Mouse (Mus musculus): ENCODE data around the gene Ms4a13. TPM values are rescaled to one million over a fixed set of nuclear protein-coding genes. Genes with fewer than 3 reads are reported as not detected.

Ms4a13 gene
- polyA plus RNA-seq (2015; fragmentation: Nextera tagmentation; extraction: Ambion mirVana): not detected in 2 replicates

DNA sequence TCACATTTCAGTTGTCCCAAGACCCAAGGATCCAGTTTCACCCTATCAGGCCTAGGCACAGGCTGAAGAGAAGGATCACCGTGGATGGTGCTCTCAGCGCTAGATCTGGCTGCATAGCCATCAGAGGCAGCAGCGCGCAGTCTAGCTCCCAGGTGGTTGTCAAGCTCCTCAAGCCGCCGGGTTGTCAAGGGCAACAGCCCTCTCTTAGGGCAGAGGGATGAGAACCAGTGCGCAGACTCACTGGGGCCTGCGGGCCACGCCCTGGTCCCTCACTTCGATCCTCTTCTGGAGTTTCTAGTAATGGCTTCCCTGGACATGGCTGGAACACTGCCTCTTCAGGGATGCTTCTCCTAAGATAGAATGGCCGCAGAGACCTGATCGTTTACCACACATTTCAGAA, at the start of gene Ms4a13:
Ms4a13 (minus strand) TSS at position 192 of the 400 bp plus-strand sequence.
- Histone ChIP-seq H3K27ac (ENCODE audit: low read length) (no peak within 1 kb of the TSS), H3K9ac (ENCODE audit: low read length) (no peak within 1 kb of the TSS), H3K4me1 (replicated peaks; ENCODE audit: control insufficient read depth, insufficient read depth, low read length) (no peaks in the 10 kb centered on the region), H3K36me3 (ENCODE audit: control insufficient read depth, insufficient read depth, low read length) (no peaks in the 10 kb centered on the region), H3K4me3 (ENCODE audit: low read length) (no peak within 1 kb of the TSS), H3K9me3 (ENCODE audit: control insufficient read depth, low read length) (no peaks in the 10 kb centered on the region), H3K27me3 (ENCODE audit: control insufficient read depth, insufficient read depth, low read depth, low read length) (no peaks in the 10 kb centered on the region), H3K4me2 (ENCODE audit: low read depth, low read length) (no peak within 1 kb of the TSS)
- WGBS: 68% methylated on average over 12 of the region's 12 CpGs
- ATAC-seq (ENCODE audit: low read depth): no peak

DNA sequence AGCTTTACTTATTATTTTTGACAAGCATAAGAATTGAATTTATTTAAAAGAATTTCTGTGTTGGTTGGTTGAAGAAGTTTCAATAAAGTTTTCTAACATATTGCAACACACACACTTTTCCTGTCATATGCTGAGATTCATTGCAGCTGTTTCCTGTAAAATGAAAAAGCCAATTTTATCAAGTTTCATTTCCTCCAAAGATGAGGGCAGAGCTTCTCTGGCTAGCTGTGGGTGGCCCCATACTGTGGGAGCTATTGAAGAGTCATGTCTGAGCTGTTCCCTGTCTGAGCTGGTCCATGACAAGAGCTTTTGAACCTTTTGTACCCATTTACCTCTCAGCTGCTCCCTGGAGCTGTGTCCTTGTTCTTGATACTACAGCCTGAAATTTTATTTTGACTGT, 47.7 kb upstream of the Ms4a13 start:
- no peaks in the 10 kb centered on the region for H3K9me3 ChIP-seq (ENCODE audit: control insufficient read depth, low read length)
- no peak overlapping the region for H3K4me2 ChIP-seq (ENCODE audit: low read depth, low read length)
- no peak overlapping the region for H3K27ac ChIP-seq (ENCODE audit: low read length)
- no peak overlapping the region for H3K4me3 ChIP-seq (ENCODE audit: low read length)
- no peaks in the 10 kb centered on the region for H3K36me3 ChIP-seq (ENCODE audit: control insufficient read depth, insufficient read depth, low read length)
- H3K9ac ChIP-seq (ENCODE audit: low read length): no peak overlapping the region
- no peak for ATAC-seq (ENCODE audit: low read depth)
- H3K4me1 ChIP-seq (replicated peaks; ENCODE audit: control insufficient read depth, insufficient read depth, low read length): no peaks in the 10 kb centered on the region
- H3K27me3 ChIP-seq (ENCODE audit: control insufficient read depth, insufficient read depth, low read depth, low read length): no peaks in the 10 kb centered on the region

DNA sequence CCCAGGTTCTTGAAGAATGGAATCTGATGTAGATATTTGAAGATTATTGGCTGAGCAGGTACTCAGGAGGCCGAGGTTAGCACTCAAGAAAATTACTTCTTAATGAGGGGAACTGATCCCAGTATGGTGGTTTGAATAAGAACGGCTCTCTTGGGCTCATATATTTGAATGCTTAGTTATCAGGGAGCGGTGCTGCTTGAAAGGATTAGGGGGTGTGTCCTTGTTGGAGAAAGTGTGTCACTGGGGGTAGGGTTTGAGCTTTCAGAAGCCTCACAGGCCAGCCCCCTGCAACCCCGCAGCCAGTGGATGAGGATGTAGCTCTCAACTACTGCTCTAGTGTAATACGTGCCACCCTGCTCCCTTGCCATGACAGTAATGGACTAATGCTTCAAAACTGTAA, 46.0 kb upstream of the Ms4a13 start:
- Histone ChIP-seq H3K27me3 (ENCODE audit: control insufficient read depth, insufficient read depth, low read depth, low read length) (no peaks in the 10 kb centered on the region), H3K4me1 (replicated peaks; ENCODE audit: control insufficient read depth, insufficient read depth, low read length) (no peaks in the 10 kb centered on the region), H3K9ac (ENCODE audit: low read length) (no peak overlapping the region), H3K4me3 (ENCODE audit: low read length) (no peak overlapping the region), H3K36me3 (ENCODE audit: control insufficient read depth, insufficient read depth, low read length) (no peaks in the 10 kb centered on the region), H3K9me3 (ENCODE audit: control insufficient read depth, low read length) (no peaks in the 10 kb centered on the region), H3K4me2 (ENCODE audit: low read depth, low read length) (no peak overlapping the region), H3K27ac (ENCODE audit: low read length) (no peak overlapping the region)
- 53% methylated on average over 5 of the region's 5 CpGs for WGBS
- no peak for ATAC-seq (ENCODE audit: low read depth)

DNA sequence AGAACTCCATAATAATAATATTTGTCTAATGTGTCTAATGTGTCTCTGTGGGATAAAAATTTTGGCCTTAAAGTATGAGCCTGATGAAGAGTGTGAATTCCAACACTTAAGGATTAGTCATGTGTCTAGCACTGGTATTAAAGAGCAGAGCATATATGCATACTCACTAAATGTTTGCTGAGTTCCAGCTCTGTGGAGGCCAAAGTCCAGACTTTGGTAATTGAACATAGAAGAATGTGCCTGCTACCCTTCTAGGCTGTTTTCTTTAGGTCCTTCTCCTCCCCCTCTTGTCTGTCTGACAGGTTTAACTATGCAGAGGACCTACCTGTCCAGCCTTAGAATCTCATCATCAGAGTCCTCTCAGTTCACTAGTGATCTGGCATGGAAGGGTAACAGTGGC, 39.3 kb upstream of the Ms4a13 start:
- Histone ChIP-seq H3K9ac (ENCODE audit: low read length) (no peak overlapping the region), H3K4me1 (replicated peaks; ENCODE audit: control insufficient read depth, insufficient read depth, low read length) (no peaks in the 10 kb centered on the region), H3K9me3 (ENCODE audit: control insufficient read depth, low read length) (no peaks in the 10 kb centered on the region), H3K4me3 (ENCODE audit: low read length) (no peak overlapping the region), H3K36me3 (ENCODE audit: control insufficient read depth, insufficient read depth, low read length) (no peaks in the 10 kb centered on the region), H3K27me3 (ENCODE audit: control insufficient read depth, insufficient read depth, low read depth, low read length) (no peaks in the 10 kb centered on the region), H3K4me2 (ENCODE audit: low read depth, low read length) (no peak overlapping the region), H3K27ac (ENCODE audit: low read length) (no peak overlapping the region)
- ATAC-seq (ENCODE audit: low read depth): no peak

DNA sequence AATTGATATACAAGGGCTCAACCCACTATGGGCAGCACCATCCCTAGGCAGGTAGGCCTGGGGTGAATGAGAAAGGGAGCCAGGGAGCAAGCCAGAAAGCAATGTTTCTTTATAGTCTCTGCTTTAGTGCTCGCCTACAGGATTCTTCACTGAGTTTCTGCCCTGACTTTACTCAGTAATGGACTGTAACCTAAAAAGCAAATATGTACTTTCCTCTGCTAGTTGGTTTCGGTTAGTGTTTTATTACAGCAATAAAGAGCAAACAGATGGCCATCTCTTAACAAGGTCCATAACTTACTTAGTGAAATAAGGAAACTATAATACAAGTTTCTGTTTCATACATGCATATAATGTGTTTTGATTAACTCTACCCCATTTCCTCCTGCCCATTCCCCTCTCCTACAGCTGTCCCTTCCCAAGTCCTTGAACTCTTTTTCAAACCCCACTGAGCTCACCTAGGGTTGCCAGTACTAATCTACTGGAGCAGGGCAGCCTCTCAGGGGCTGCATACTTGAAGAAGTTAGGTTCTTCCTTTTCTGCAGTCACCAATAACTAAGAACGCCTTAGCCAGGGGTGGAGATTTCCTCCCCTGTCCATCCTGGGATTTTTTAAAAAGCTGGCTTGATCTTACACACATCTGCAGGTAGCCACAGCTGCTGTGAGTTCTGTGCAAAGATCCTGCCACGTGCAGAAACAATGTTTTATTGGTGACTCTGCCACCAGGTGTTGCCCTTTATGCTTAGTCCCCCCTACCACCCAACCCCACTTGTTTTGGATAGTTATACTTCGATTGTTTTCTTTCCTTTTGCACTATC, 38.6 kb upstream of the Ms4a13 start:
- ATAC-seq (ENCODE audit: low read depth): no peak
- Histone ChIP-seq H3K9ac (ENCODE audit: low read length) (no peak overlapping the region), H3K27ac (ENCODE audit: low read length) (no peak overlapping the region), H3K4me3 (ENCODE audit: low read length) (no peak overlapping the region), H3K9me3 (ENCODE audit: control insufficient read depth, low read length) (no peaks in the 10 kb centered on the region), H3K27me3 (ENCODE audit: control insufficient read depth, insufficient read depth, low read depth, low read length) (no peaks in the 10 kb centered on the region), H3K4me1 (replicated peaks; ENCODE audit: control insufficient read depth, insufficient read depth, low read length) (no peaks in the 10 kb centered on the region), H3K36me3 (ENCODE audit: control insufficient read depth, insufficient read depth, low read length) (no peaks in the 10 kb centered on the region), H3K4me2 (ENCODE audit: low read depth, low read length) (no peak overlapping the region)
- WGBS: 54% methylated on average over 5 of the region's 5 CpGs

DNA sequence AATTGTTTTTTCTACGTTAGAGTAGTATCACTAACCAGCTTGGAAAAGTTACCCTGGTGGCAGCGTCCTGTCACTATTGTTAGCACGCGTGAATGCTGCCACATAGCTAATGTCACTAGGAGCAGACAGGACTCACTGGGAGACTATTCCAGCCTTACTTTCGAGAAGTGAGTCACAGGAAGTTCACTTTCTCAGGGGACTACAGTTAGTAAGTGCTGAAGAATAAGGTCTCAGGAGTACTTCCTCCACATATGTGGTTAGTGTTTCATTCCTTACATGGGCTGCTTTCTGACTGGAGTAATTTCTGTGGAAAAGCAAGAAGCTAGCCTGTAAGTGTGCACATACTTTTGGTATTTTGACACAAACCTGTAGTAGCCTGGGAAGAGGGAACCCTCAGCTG, 37.7 kb upstream of the Ms4a13 start:
- no peak overlapping the region for H3K27ac ChIP-seq (ENCODE audit: low read length)
- no peak overlapping the region for H3K9ac ChIP-seq (ENCODE audit: low read length)
- WGBS: 73% methylated on average over 5 of the region's 5 CpGs
- no peaks in the 10 kb centered on the region for H3K36me3 ChIP-seq (ENCODE audit: control insufficient read depth, insufficient read depth, low read length)
- no peaks in the 10 kb centered on the region for H3K9me3 ChIP-seq (ENCODE audit: control insufficient read depth, low read length)
- no peak for ATAC-seq (ENCODE audit: low read depth)
- no peaks in the 10 kb centered on the region for H3K27me3 ChIP-seq (ENCODE audit: control insufficient read depth, insufficient read depth, low read depth, low read length)
- no peak overlapping the region for H3K4me3 ChIP-seq (ENCODE audit: low read length)
- H3K4me1 ChIP-seq (replicated peaks; ENCODE audit: control insufficient read depth, insufficient read depth, low read length): no peaks in the 10 kb centered on the region
- H3K4me2 ChIP-seq (ENCODE audit: low read depth, low read length): no peak overlapping the region

DNA sequence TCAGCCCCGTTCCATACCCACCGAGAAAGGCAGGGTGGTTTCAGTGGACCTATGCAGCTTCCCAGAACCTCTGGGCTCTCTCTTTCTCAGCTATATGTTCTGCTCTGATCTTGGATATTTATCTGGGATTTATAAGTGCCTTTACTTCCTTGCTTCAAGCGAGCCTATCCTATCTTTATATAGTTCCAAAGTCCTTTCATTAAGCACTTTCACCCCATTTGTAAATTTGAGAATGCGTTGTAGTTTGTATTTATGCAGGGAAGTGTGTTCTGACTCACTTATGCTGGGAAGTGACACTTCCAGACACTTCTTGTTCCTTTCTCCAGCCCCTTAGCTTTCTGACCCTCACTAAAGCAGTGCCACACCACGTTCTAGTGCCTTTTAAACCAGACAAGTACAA, 35.8 kb upstream of the Ms4a13 start, which contains the start of gene Ms4a12:
Ms4a12 (minus strand) TSS at position 101 of the 400 bp plus-strand sequence.
- Histone ChIP-seq H3K4me1 (replicated peaks; ENCODE audit: control insufficient read depth, insufficient read depth, low read length) (no peaks in the 10 kb centered on the region), H3K9ac (ENCODE audit: low read length) (no peak within 1 kb of the TSS), H3K9me3 (ENCODE audit: control insufficient read depth, low read length) (no peaks in the 10 kb centered on the region), H3K4me2 (ENCODE audit: low read depth, low read length) (no peak within 1 kb of the TSS), H3K4me3 (ENCODE audit: low read length) (no peak within 1 kb of the TSS), H3K27ac (ENCODE audit: low read length) (no peak within 1 kb of the TSS), H3K27me3 (ENCODE audit: control insufficient read depth, insufficient read depth, low read depth, low read length) (no peaks in the 10 kb centered on the region), H3K36me3 (ENCODE audit: control insufficient read depth, insufficient read depth, low read length) (no peaks in the 10 kb centered on the region)
- no peak for ATAC-seq (ENCODE audit: low read depth)
- 53% methylated on average over 5 of the region's 5 CpGs for WGBS

DNA sequence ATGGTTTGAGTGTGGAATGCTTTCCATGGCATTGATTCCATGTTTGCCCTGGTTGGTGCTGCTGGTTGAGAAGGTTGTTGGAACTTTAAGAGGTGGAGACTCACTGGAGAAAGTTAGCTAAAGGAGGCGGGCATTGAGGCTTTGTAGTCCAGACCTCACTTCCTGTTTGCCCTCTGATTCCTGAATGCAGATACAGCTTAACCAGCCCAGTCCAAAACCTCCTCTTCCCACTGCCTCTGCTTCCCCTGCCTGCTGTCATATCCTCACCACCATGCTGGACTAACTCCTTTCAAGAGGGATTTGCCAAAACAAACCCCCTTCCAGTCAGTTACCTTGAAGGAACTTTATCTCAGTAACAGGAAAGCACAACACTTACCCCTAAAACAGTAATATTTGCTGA, 4.0 kb downstream of the Ms4a13 start:
- Histone ChIP-seq H3K4me2 (ENCODE audit: low read depth, low read length) (no peak overlapping the region), H3K4me3 (ENCODE audit: low read length) (no peak overlapping the region), H3K9me3 (ENCODE audit: control insufficient read depth, low read length) (no peaks in the 10 kb centered on the region), H3K27me3 (ENCODE audit: control insufficient read depth, insufficient read depth, low read depth, low read length) (no peaks in the 10 kb centered on the region), H3K27ac (ENCODE audit: low read length) (no peak overlapping the region), H3K4me1 (replicated peaks; ENCODE audit: control insufficient read depth, insufficient read depth, low read length) (no peaks in the 10 kb centered on the region), H3K9ac (ENCODE audit: low read length) (no peak overlapping the region), H3K36me3 (ENCODE audit: control insufficient read depth, insufficient read depth, low read length) (no peaks in the 10 kb centered on the region)
- ATAC-seq (ENCODE audit: low read depth): no peak
- 52% methylated on average over 1 of the region's 1 CpGs for WGBS

DNA sequence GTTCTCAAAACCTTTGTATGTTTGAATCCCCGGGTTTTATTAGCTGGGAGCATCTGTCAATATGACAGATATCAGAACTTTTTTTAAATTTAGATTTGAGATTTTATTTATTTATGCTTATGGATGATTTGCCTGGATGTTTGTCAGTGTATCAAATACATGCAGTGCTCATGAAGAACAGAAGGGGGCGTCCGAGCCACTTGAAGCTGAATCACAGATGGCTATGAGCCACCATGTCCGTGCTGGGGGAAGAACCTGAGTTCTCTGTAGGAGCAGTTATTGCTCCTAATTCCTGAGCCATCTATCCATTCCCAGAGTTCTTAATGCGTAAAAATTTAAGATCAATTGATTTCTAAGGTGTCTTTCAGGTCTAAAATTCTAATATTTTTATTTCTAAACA, 12.4 kb downstream of the Ms4a13 start:
- 16% methylated on average over 5 of the region's 5 CpGs for WGBS
- H3K9me3 ChIP-seq (ENCODE audit: control insufficient read depth, low read length): no peaks in the 10 kb centered on the region
- no peak overlapping the region for H3K4me3 ChIP-seq (ENCODE audit: low read length)
- H3K9ac ChIP-seq (ENCODE audit: low read length): no peak overlapping the region
- H3K4me1 ChIP-seq (replicated peaks; ENCODE audit: control insufficient read depth, insufficient read depth, low read length): no peaks in the 10 kb centered on the region
- no peaks in the 10 kb centered on the region for H3K27me3 ChIP-seq (ENCODE audit: control insufficient read depth, insufficient read depth, low read depth, low read length)
- no peak overlapping the region for H3K4me2 ChIP-seq (ENCODE audit: low read depth, low read length)
- ATAC-seq (ENCODE audit: low read depth): no peak
- H3K27ac ChIP-seq (ENCODE audit: low read length): no peak overlapping the region
- no peaks in the 10 kb centered on the region for H3K36me3 ChIP-seq (ENCODE audit: control insufficient read depth, insufficient read depth, low read length)
